In genomic region chr8:84908421-84909161, GRCm38 (mm10) we compare ENCODE assay signal across 8 mouse cellular contexts. TPM values are rescaled to one million over a fixed set of nuclear protein-coding genes. Genes with fewer than 3 reads are reported as not detected.
DNase-seq lines count a peak whose midpoint lies in the region; ATAC-seq and TF ChIP-seq lines count a peak whose summit lies in the region.

Gene Dnase2a (plus strand): TSS chr8:84908560.

- no peak within 1 kb of the TSS for H3K27ac ChIP-seq in hindbrain, embryonic 16.5 days (ENCODE audit: low read depth, low read length)
- no peak within 1 kb of the TSS for H3K27ac ChIP-seq in left cerebral cortex, adult 2 months

- peak within 1 kb of the TSS; percentile 59 for H3K4me2 ChIP-seq in hindbrain, embryonic 16.5 days (ENCODE audit: low read length)

- intact Hi-C loops in left cerebral cortex, adult 2 months (cut with DNase I): no loop called here

- WGBS in hindbrain, embryonic 16.5 days: 2% methylated on average over 45 of the region's 45 CpGs

- peaks cover 11% of the 10 kb centered on the region for H3K4me1 ChIP-seq in hindbrain, embryonic 16.5 days (ENCODE audit: control insufficient read depth, insufficient read depth, low read depth, low read length)

- ATAC-seq in hindbrain, embryonic 16.5 days: peak; percentile 83
- peak; percentile 91 for ATAC-seq in megakaryocyte, adult 5-6 weeks (ENCODE audit: poor library complexity, severe bottlenecking)

- no peaks in the 10 kb centered on the region for H3K9me3 ChIP-seq in hindbrain, embryonic 16.5 days (ENCODE audit: control insufficient read depth, low read length)

- DNase-seq in T-cell, adult 2 months (ENCODE audit: low spot score): peak; percentile 93
- DNase-seq in cerebellum, postnatal 4 days (ENCODE audit: low spot score in 2 of 2): peak; percentile 65 to 85
- peak; percentile 98 for DNase-seq in gastrocnemius, adult 18-20 months (ENCODE audit: low spot score)
- peak; percentile 70 to 81 for DNase-seq in left cerebral cortex, adult 2 months (ENCODE audit: extremely low spot score in 1 of 2, low spot score in 2 of 2)
- peak; percentile 72 to 78 for DNase-seq in right cerebral cortex, adult 2 months (ENCODE audit: low spot score in 2 of 2)
- DNase-seq in urinary bladder, postnatal 14 days (ENCODE audit: low spot score): peak; percentile 97

- H3K4me3 ChIP-seq in hindbrain, embryonic 16.5 days (ENCODE audit: low read length): peak within 1 kb of the TSS; percentile 43
- H3K4me3 ChIP-seq in left cerebral cortex, adult 2 months: peak within 1 kb of the TSS; percentile 48

- no peak for TF ChIP-seq CTCF in left cerebral cortex, adult 2 months (IDR thresholded peaks at IDR 0.05)

- H3K9ac ChIP-seq in hindbrain, embryonic 16.5 days (ENCODE audit: low read depth, low read length): peak within 1 kb of the TSS; percentile 60

- peaks cover 5% of the 10 kb centered on the region; the same call in 1 of the 2 replicates for H3K27me3 ChIP-seq in hindbrain, embryonic 16.5 days (replicated peaks; ENCODE audit: control insufficient read depth, insufficient read depth, low read length)

- H3K36me3 ChIP-seq in hindbrain, embryonic 16.5 days (ENCODE audit: control insufficient read depth, insufficient read depth, low read length): peaks cover 22% of the 10 kb centered on the region

RNA-seq across cellular contexts. Expression of gene Dnase2a, which starts in this region (rescaled TPM):
- 1 to 10 TPM; 6.1 to 6.8 TPM for total RNA-seq in gastrocnemius, adult 18-20 months (2021)
- polyA plus RNA-seq in hindbrain, embryonic 16.5 days (2015; fragmentation: Nextera tagmentation; extraction: Ambion mirVana): 6.4 and 7.0 TPM in 2 replicates
- 1 to 10 TPM; 4.3 to 5.1 TPM for total RNA-seq in left cerebral cortex, adult 2 months (2021)
- 15.2 and 30.1 TPM in 2 replicates for total RNA-seq in megakaryocyte, adult 5-6 weeks (2015)
- total RNA-seq in megakaryocyte, adult 5-6 weeks (2017): 27.4 and 39.0 TPM in 2 replicates
